Mouse (Mus musculus): ENCODE measurements around the gene Fbxl14.

The Fbxl14 gene

GRCm38 (mm10) chr6:119492630-119493014 is 13.2 kb downstream of the Fbxl14 start:
- no peak for DNase-seq (ENCODE audit: low spot score in 2 of 2)

DNA sequence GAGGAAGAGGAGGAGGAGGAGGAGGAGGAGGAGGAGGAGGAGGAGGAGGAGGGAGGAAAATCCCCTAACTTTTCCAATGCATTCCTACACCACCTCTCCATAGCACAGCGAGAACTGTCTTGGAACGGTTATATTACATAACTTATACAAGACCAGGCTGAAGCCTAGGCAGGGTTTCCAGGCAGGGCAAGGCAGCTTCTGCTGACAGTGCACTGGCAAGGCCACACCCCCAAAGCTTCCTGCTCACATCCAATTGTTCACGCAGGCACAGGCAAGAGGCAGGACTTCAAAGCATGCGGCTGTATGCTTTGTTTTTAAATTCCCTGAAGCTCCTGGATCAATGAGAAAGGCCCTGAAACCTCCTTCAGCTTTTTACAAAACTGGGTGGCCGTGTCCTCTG is 19.8 kb downstream of the Fbxl14 start:
- DNase-seq (ENCODE audit: low spot score in 2 of 2), result peak; percentile 34 to 62

- no peak for DNase-seq (ENCODE audit: low spot score in 2 of 2)
These were observed 20.6 kb downstream of the Fbxl14 start for GRCm38 (mm10) chr6:119500086-119500485.

- DNase-seq (ENCODE audit: low spot score in 2 of 2), result no peak
These were observed 22.6 kb downstream of the Fbxl14 start for GRCm38 (mm10) chr6:119502031-119502430.

DNA sequence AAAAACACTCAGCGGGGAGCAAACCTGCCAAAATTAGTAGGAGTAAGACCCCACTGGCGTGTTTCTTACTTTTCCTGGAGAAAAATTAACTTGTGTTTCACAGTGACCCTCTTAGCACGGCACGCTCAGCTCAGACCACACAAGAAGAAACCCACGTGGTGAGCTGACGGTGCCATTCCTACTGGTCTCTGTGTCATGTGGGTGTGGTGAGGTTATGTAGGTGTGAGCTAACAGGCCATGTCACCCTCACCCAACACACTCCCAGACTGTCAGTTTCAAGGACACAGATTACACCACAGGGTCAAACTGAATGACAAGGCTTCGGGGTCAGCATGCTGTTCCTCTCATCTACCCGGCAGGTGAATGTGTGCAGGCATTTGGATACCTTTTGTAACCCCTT is 25.3 kb downstream of the Fbxl14 start:
- DNase-seq (ENCODE audit: low spot score in 2 of 2), result no peak

DNA sequence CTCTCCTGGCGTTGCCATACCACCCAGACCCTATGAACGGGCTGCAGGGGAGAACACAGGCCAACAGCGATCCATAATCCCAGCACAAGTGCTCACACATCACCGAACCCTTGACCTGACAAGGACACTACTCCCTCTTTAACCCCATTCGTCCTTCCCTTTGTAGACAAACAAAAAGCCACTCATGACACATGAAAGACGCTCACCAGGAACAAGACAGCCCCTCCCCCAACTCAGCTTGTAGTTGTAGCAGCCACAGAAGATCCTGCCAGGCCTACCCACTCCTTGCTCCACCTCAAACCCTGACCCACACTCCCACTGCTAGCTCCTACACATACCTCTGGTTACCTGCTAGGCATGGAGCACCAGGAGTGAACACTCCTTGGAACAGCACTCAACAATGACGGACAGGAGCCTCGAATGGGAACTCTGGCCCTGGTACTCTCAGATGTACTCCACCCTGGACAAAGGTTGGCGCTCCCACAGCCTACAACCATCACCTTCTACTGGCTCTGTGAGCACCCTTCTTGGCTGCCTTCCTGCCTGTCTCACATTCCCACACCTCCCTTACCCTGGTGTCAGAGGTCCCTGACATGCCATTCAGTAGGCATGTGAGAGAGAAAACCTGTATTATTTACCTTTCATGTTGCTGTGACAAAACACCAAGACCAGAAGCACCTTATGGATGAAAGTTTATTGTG is 26.2 kb downstream of the Fbxl14 start:
- DNase-seq (ENCODE audit: low spot score in 2 of 2), result no peak

- DNase-seq (ENCODE audit: low spot score in 2 of 2), result no peak
These were observed 28.8 kb downstream of the Fbxl14 start for GRCm38 (mm10) chr6:119508221-119508620.

DNA sequence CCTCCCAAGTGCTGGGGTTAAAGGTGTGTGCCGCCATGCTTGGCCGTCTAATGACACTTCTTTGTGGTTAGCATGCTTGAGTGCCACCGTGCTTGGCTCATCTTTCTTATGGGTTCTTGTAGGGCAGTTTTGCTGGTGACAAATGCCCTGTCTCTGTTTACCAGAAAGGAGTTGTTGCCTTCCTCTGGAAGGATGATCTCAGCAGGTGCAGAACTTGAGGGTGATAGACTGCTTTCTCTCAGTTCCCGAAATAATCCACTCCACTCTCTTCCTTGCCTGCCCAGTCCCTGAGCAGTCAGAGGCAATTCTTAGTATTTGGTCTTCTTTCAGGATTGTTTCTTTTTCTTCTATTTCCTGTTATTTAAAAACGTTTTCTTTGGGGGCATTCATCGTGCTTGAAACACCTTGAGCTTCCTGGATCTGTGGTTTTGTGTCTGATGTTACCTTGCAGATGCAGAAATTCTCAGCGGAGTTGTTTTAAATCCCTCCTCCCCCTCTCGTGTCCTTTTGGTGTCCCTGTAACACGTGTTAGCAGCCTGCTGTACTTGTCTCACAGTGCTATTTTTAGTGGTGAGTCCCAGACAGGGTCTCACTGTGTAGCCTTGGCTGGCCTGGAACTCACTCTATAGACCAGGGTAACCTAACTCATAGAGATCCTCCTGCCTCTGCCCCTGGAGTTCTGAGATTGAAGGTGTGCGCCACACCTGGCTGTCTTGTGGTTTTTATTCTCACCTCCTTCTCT is 29.3 kb downstream of the Fbxl14 start:
- DNase-seq (ENCODE audit: low spot score in 2 of 2), result no peak

DNA sequence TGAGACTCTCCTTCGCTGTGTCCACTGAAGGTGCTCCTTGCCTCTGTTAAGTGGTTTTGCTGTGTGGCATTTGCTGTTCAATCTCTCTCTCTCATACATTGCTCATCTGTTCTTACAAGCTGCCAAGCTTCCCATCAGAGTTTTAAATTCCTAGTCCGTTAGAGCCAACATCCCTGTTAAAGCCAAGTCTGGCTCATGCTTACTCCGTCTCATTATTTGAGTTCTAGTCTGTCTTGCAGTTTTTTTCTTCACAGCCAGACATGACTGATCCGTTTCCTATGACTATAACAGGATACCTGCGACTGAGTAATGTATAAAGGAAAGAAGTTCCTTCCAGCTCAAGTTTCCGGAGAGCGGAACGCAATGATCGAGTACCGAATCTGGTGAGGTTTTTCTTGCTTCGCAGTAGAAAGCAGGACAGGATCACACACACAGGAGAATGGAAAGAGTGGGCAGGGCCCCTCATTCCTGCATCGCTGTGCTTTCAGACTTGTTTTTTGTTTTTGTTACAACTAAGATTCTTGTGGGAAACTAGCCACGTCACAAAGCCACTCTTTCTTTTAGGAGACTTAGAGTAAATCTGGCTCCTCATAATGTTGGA is 30.1 kb downstream of the Fbxl14 start:
- no peak for DNase-seq (ENCODE audit: low spot score in 2 of 2)

DNA sequence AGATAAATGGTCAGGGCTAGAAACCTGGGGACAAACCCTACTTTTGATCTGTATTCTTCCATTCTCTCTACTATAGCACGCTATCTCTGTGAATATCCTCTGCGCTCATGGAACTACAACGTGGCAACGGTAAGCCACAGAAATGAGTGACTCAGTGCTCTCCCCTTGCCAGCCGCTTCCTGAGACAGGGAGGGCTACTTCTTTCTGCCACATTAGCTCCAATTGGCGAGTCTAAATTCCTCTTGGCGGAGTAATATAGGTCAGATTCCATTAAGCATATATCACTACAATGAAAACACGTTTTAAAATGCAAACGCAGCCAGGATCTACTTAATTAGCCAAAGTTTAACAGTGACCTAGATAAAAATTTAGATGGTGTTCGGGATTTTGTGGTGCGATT is 33.2 kb downstream of the Fbxl14 start:
- no peak for DNase-seq (ENCODE audit: low spot score in 2 of 2)

DNA sequence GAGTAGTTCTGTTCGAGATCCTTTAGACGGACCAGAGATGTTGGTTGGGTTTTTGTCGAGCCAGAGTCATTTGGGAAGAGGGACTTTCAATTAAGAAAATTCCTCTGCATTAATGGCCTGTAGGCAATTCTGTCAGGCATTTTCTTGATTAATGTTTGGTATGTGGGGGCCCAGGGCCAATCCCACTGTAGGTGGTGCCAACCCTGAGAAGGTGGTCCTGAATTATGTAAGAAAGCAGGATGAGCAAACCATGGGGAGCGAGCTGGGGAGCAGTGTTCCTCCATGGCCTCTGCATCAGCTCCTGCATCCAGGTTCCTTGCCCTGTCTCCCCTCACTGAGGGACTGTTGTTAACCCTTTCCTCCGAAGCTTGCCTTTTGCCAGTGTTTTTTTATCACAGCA is 34.0 kb downstream of the Fbxl14 start:
- no peak for DNase-seq (ENCODE audit: low spot score in 2 of 2)

- DNase-seq (ENCODE audit: low spot score in 2 of 2), result no peak
These were observed 34.6 kb downstream of the Fbxl14 start for GRCm38 (mm10) chr6:119514085-119514484.

DNA sequence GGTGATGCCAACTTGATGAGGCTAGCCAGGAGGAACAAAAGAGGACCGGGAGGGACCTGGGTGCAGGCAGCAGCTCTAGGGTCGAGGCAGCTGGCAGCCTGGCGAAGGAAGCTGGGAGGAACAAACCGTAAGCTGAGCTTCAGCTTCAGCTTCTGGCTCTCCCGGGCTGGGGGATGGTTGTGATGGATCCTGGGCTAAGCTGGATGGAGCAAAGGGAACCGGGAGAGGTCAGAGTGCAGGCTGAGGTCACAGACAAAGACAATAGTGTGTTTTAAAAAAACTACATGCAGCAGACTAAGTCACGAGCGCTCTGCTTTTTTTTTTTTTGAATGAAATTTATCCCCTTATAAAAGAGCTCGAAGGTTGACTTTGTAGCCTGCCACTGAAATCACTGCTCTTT is 41.3 kb downstream of the Fbxl14 start:
- no peak for DNase-seq (ENCODE audit: low spot score in 2 of 2)

DNA sequence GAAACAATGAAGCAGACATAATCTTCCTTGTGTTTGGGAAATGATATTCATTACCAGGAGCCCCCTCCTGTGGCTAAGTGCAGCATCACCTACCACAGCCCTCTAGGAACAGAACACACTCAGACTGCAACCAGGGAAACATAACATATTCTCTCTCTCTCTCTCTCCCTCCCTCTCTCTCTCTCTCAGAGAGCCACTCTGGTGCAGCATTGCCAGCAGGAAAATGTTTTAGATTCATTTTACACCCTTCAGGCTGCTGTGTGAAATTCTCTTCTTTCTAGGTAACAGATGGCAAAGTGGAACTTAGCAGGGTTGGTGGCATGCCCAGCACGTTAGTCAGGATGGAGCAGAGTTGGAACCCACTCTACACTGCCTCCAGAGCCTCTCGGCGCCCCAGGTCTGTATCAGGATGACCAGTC is 42.0 kb downstream of the Fbxl14 start:
- DNase-seq (ENCODE audit: low spot score in 2 of 2), result no peak

GRCm38 (mm10) chr6:119521931-119522391 is 42.5 kb downstream of the Fbxl14 start:
- no peak for DNase-seq (ENCODE audit: low spot score in 2 of 2)

DNA sequence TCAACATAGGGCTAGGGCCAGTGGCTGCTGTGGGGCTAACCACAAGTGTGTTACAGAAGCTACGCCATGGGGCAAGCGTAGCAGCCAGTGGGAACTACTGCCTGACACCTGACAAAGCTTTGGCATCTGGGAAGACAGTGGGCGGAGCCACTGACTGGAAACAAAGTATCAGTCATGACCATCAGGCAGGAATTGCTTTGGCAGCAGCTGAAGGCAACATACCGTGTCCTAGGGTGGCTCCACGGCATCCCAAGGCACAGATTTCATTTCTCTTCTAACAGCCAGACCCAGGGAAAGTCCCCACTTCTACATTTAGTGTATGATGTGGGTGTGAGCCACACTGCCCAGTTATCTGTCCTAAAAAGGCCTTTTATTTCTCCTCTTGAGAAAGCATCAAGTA is 47.0 kb downstream of the Fbxl14 start:
- no peak for DNase-seq (ENCODE audit: low spot score in 2 of 2)

DNA sequence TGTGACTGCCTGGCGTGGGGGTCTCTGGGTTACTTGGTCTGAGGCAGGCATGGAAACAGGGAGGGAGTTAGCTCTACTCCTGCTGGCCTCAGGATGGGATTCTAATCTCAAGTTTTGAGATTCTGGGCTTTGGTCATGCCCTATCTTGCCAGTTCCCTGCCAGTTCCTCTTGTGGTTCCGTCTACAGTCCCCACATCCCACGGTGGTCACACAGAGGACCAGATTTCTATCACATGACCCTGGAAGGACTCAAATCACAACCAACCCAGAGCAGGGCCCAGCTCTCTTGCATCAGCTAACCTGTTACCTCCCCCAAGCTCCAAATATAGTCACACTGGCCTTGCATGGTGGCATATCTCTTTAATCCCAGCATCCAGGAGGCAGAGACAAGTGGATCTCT is 50.2 kb downstream of the Fbxl14 start:
- no peak for DNase-seq (ENCODE audit: low spot score in 2 of 2)

Data from urinary bladder, postnatal 36 days (tissue).